Mouse (Mus musculus) cortical plate, adult 2 months (tissue): ENCODE data around the gene Zdhhc14.

Experiments
- CTCF ChIP-seq: fragments of 200-500 bp; IDR thresholded peaks from 2 replicates; pipeline ENCODE4 v1.5.1; 2011; ENCODE audit warnings: mild to moderate bottlenecking, control low read depth, low read length; ENCODE audit not compliant: insufficient read depth; ENCODE audit errors: extremely low read depth
- POLR2A ChIP-seq: fragments of 200-500 bp; IDR thresholded peaks from 2 replicates; pipeline ENCODE4 v1.6.1; 2011; ENCODE audit warnings: mild to moderate bottlenecking, low read length, control low read depth; ENCODE audit not compliant: insufficient read depth; ENCODE audit errors: extremely low read depth

- TF ChIP-seq POLR2A (no peak), CTCF (no peak)
Measured at GRCm38 (mm10) chr17:5785238-5785637, 292.9 kb downstream of the Zdhhc14 start.
